Mouse (Mus musculus): ENCODE data around the gene Gm9944. TPM values are rescaled to one million over a fixed set of nuclear protein-coding genes. Genes with fewer than 3 reads are reported as not detected.

Gene Gm9944
- total and polyA plus RNA-seq, 3 experiments, result not detected

DNA sequence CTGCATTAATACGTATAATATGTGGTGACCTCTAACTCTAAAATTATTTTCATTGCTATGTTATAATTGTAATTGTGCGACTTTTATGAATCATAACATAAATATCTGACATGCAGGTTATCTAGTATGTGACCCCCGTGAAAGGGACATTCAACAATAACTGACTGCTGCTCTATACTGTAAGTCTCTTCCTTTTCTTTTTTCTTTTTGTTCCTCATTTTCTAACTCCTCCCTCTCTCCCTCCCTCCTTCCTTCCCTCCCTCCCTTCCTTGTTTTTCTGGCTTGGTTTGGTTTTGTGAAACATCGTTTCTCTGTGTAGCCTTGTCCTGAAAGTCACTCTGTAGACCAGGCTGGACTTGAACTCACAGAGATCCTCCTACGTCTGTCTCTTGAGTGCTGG, 28.5 kb downstream of the Gm9944 start:
- H3K4me1 ChIP-seq (ENCODE audit: control insufficient read depth in 1 of 2, insufficient read depth in 2 of 2), result no peaks in the 10 kb centered on the region
- DNase-seq (ENCODE audit: extremely low read depth), result no peak
- H3K36me3 ChIP-seq (replicated peaks in 1 of 2; ENCODE audit: control insufficient read depth in 1 of 2, insufficient read depth in 1 of 2, low read length in 1 of 2), result no peaks in the 10 kb centered on the region
- dilution Hi-C loops (cut with MboI; ENCODE audit: extremely low pct_ligation_motif_present, extremely low pct_unique_long_range_greater_than_20kb, low sequenced_read_pairs), result no loop called here
- in situ Hi-C loops (cut with MboI; ENCODE audit: low pct_ligation_motif_present, low pct_unique_long_range_greater_than_20kb, low sequenced_read_pairs), result no loop called here
- peaks cover 6% of the 10 kb centered on the region for H3K27me3 ChIP-seq (replicated peaks)
- H3K4me3 ChIP-seq (replicated peaks in 1 of 3; ENCODE audit: low read depth in 2 of 3, low read length in 2 of 3, poor library complexity in 1 of 3), result no peak overlapping the region
- no peak overlapping the region for H3K9ac ChIP-seq (ENCODE audit: insufficient read depth, low read depth)
- peaks cover 16% of the 10 kb centered on the region for H3K9me3 ChIP-seq (replicated peaks; ENCODE audit: low read length)
- H3K4me2 ChIP-seq (ENCODE audit: insufficient read depth, low read depth, poor library complexity, severe bottlenecking), result no peak overlapping the region
- H3K27ac ChIP-seq (ENCODE audit: insufficient read depth, low read depth), result no peak overlapping the region
- no peaks in the 10 kb centered on the region for H3K79me2 ChIP-seq (replicated peaks; ENCODE audit: control insufficient read depth, extremely low read depth, insufficient read depth, poor library complexity, severe bottlenecking)
- TF ChIP-seq ZNF384 (IDR thresholded peaks at IDR 0.05; ENCODE audit: low read depth, low read length) (no peak), MAZ (IDR thresholded peaks at IDR 0.05; ENCODE audit: low read depth, low read length) (no peak), CHD2 (IDR thresholded peaks at IDR 0.05; ENCODE audit: low read length) (no peak), ELF1 (IDR thresholded peaks at IDR 0.05; ENCODE audit: low read depth, low read length) (no peak), CTCF (conservative IDR thresholded peaks at IDR 0.05 in 1 of 2, IDR thresholded peaks at IDR 0.05 in 1 of 2; ENCODE audit: low read depth in 2 of 2, low read length in 2 of 2) (no peak), PAX5 (IDR thresholded peaks at IDR 0.05; ENCODE audit: low read length) (no peak), RAD21 (IDR thresholded peaks at IDR 0.05; ENCODE audit: low read depth, low read length) (no peak), KAT2A (IDR thresholded peaks at IDR 0.05; ENCODE audit: insufficient replicate concordance, low read length) (no peak), E2F4 (IDR thresholded peaks at IDR 0.05; ENCODE audit: insufficient replicate concordance, low read depth, low read length) (no peak), ZKSCAN1 (IDR thresholded peaks at IDR 0.05; ENCODE audit: borderline replicate concordance, low read depth, low read length) (no peak), GABPA (IDR thresholded peaks at IDR 0.05; ENCODE audit: insufficient replicate concordance, low read depth, low read length) (no peak), RCOR1 (conservative IDR thresholded peaks at IDR 0.05; ENCODE audit: low read depth, low read length) (no peak), ZC3H11A (IDR thresholded peaks at IDR 0.05; ENCODE audit: low read depth, low read length) (no peak), NELFE (IDR thresholded peaks at IDR 0.05; ENCODE audit: low read depth, low read length) (no peak)

DNA sequence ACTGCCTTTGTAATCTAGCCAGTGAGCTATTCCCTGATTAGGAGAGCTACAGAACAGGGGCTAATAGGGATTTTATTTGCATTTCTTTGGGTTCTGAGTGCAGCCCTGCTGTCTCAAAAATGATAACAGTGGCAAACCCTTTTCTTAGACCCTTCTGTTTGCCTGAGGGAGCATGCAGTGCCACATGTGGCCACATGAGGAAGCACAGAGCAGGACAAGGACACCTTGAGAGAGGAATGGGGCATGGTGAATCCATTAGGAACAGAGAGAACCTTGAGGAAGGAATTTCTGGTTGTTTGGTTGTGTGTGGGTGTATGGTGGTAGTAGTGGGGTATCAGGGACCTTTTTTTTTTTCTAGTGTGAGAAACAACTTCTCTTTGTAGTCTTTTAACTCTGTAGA, 32.5 kb downstream of the Gm9944 start:
- Histone ChIP-seq H3K79me2 (replicated peaks; ENCODE audit: control insufficient read depth, extremely low read depth, insufficient read depth, poor library complexity, severe bottlenecking) (no peaks in the 10 kb centered on the region), H3K4me2 (ENCODE audit: insufficient read depth, low read depth, poor library complexity, severe bottlenecking) (no peak overlapping the region), H3K4me3 (replicated peaks in 1 of 3; ENCODE audit: low read depth in 2 of 3, low read length in 2 of 3, poor library complexity in 1 of 3) (no peak overlapping the region), H3K27me3 (replicated peaks) (peaks cover 3% of the 10 kb centered on the region), H3K9ac (ENCODE audit: insufficient read depth, low read depth) (no peak overlapping the region), H3K27ac (ENCODE audit: insufficient read depth, low read depth) (no peak overlapping the region), H3K36me3 (replicated peaks in 1 of 2; ENCODE audit: control insufficient read depth in 1 of 2, insufficient read depth in 1 of 2, low read length in 1 of 2) (no peaks in the 10 kb centered on the region), H3K9me3 (replicated peaks; ENCODE audit: low read length) (peaks cover 35% of the 10 kb centered on the region), H3K4me1 (ENCODE audit: control insufficient read depth in 1 of 2, insufficient read depth in 2 of 2) (no peaks in the 10 kb centered on the region)
- in situ Hi-C loops (cut with MboI; ENCODE audit: low pct_ligation_motif_present, low pct_unique_long_range_greater_than_20kb, low sequenced_read_pairs) (no loop called here), dilution Hi-C loops (cut with MboI; ENCODE audit: extremely low pct_ligation_motif_present, extremely low pct_unique_long_range_greater_than_20kb, low sequenced_read_pairs) (no loop called here)
- peak; percentile 25 to 35; a peak in 1 of 4 replicates for TF ChIP-seq CTCF (conservative IDR thresholded peaks at IDR 0.05 in 1 of 2, IDR thresholded peaks at IDR 0.05 in 1 of 2; ENCODE audit: low read depth in 2 of 2, low read length in 2 of 2)
- no peak for TF ChIP-seq USF2 (conservative IDR thresholded peaks at IDR 0.05; ENCODE audit: low read depth, low read length)
- peak; percentile 16 for DNase-seq (ENCODE audit: extremely low read depth)

Data from CH12.LX (cell line).